Mouse (Mus musculus) heart, embryonic 11.5 days (tissue): ENCODE measurements around the gene Hdac11. TPM values are rescaled to one million over a fixed set of nuclear protein-coding genes. Genes with fewer than 3 reads are reported as not detected.
A peak's percentile ranks its signal among the peaks of the same experiment; 100 is the strongest.
"Not testable (repeated sequence)": the region's sequence is repeated elsewhere in the genome, so short reads cannot be mapped to it uniquely, and the experiment has no call there.

ENCODE experiments used
- ATAC-seq: fragments of 200-750 bp; cut with Nextera tagmentation; replicated peaks from 2 replicates; pipeline ENCODE4 v1.8.0; 2017; ENCODE audit warnings: moderate library complexity; ENCODE audit not compliant: insufficient number of reproducible peaks, low FRiP score, low TSS enrichment
- H3K27ac ChIP-seq: fragments of 300-500 bp; sonication (generic); 2 replicates; pipeline ENCODE4 v1.5.1; 2014; ENCODE audit warnings: mild to moderate bottlenecking, low read depth, low read length
- H3K27me3 ChIP-seq: fragments of 300-500 bp; sonication (generic); 2 replicates; pipeline ENCODE4 v1.6.1; 2014; ENCODE audit warnings: mild to moderate bottlenecking, low read length, mixed read lengths; ENCODE audit not compliant: control insufficient read depth, insufficient read depth
- H3K36me3 ChIP-seq: fragments of 300-500 bp; sonication (generic); 2 replicates; pipeline ENCODE4 v1.6.1; 2014; ENCODE audit warnings: mild to moderate bottlenecking, low read length, moderate library complexity, mixed read lengths; ENCODE audit not compliant: control insufficient read depth, insufficient read depth
- H3K4me1 ChIP-seq: fragments of 300-500 bp; sonication (generic); 2 replicates; pipeline ENCODE4 v1.6.1; 2014; ENCODE audit warnings: low read length; ENCODE audit not compliant: control insufficient read depth, insufficient read depth
- H3K4me2 ChIP-seq: fragments of 300-500 bp; sonication (generic); 2 replicates; pipeline ENCODE4 v1.6.1; 2014; ENCODE audit warnings: mild to moderate bottlenecking, moderate library complexity
- H3K4me3 ChIP-seq: fragments of 300-500 bp; sonication (generic); 2 replicates; pipeline ENCODE4 v1.5.1; 2014; ENCODE audit warnings: low read depth, low read length
- H3K9ac ChIP-seq: fragments of 300-500 bp; sonication (generic); 2 replicates; pipeline ENCODE4 v1.6.1; 2014; ENCODE audit warnings: mild to moderate bottlenecking, low read depth, low read length, moderate library complexity
- H3K9me3 ChIP-seq: fragments of 300-500 bp; sonication (generic); replicated peaks from 2 replicates; pipeline ENCODE4 v1.6.1; 2016; ENCODE audit warnings: low read length; ENCODE audit not compliant: control insufficient read depth
- WGBS: fragments of 180-500 bp; shearing (Covaris S2); extraction: QIAGEN DNeasy Blood & Tissue Kit; methylation state at CpG from one replicate; pipeline ENCODE4 v1.1.7; 2014; ENCODE audit not compliant: insufficient replicate concordance; 5-methylcytosine and 5-hydroxymethylcytosine counted together
- polyA plus RNA-seq: library from polyadenylated mRNA; unstranded; fragments of >200 nt; fragmentation: Nextera tagmentation; extraction: Ambion mirVana; gene quantifications from 2 replicates; pipeline ENCODE4 v1.2.1, GENCODE M21; 2014

The Hdac11 gene
- polyA plus RNA-seq, 1 experiment from 2014 or later: 7.9 TPM

DNA sequence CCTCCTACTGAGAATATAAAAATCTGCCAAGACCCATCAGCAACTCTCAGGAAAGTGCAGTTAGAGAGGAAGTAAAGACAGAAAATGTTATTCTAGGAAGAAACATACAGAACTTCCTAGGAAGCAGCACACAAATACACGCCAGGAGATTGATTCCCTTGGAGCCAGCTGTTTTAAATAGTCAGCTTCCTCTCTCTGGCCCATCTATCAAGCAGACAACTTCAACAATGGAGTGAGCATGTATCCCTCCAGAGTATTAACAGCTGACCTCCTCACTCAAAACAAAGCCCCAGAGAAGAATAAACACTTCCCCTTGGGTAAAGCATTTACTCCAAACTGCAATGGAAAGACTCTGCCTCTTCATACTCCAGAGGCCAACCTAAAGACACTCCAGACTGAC, 41.3 kb upstream of the Hdac11 start:
- H3K4me3 ChIP-seq: no peak overlapping the region
- H3K27me3 ChIP-seq: no peaks in the 10 kb centered on the region
- WGBS: 43% methylated on average over 1 of the region's 1 CpGs
- no peak overlapping the region for H3K9ac ChIP-seq
- no peak for ATAC-seq
- H3K36me3 ChIP-seq: no peaks in the 10 kb centered on the region
- H3K27ac ChIP-seq: no peak overlapping the region
- no peaks in the 10 kb centered on the region for H3K9me3 ChIP-seq
- H3K4me1 ChIP-seq: peaks cover 15% of the 10 kb centered on the region
- H3K4me2 ChIP-seq: peak overlapping the region; percentile 100

GRCm38 (mm10) chr6:91115863-91116243, 40.6 kb upstream of the Hdac11 start:
- peak; percentile 75 for ATAC-seq
- Histone ChIP-seq H3K27ac (peak overlapping the region; percentile 59; the same call in 1 of the 2 replicates), H3K9me3 (no peaks in the 10 kb centered on the region), H3K4me2 (peak overlapping the region; percentile 100), H3K4me3 (peak overlapping the region; percentile 75), H3K4me1 (peaks cover 15% of the 10 kb centered on the region), H3K27me3 (no peaks in the 10 kb centered on the region), H3K36me3 (no peaks in the 10 kb centered on the region), H3K9ac (peak overlapping the region; percentile 80)
- WGBS: 23% methylated on average over 4 of the region's 4 CpGs

GRCm38 (mm10) chr6:91116244-91117145, 40.0 kb upstream of the Hdac11 start, which contains the start of gene Nup210:
Gene Nup210 (minus strand): TSS chr6:91116829.
- peaks cover 15% of the 10 kb centered on the region for H3K4me1 ChIP-seq

DNA sequence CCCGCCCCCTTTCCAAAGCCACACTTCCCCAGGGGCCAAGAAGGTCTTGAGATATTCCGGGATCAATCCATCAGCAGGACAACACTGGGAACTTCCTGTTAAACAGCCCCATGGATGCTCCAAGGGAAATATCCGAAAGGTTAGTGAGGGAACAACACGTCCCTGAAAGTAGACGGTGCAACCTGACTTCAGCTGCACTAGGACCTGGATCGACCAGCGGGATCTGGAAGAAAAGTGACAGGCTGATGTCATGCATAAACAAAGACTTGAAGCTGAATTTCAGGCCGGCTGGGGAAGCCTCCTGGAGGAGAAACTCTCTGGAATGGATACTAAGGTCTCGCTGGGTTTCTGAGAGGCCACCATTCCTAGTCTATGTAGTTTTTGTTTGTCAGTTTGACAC, 39.3 kb upstream of the Hdac11 start:
- no peaks in the 10 kb centered on the region for H3K9me3 ChIP-seq
- H3K27me3 ChIP-seq: no peaks in the 10 kb centered on the region
- H3K27ac ChIP-seq: no peak overlapping the region; the same call in 1 of the 2 replicates
- no peaks in the 10 kb centered on the region for H3K36me3 ChIP-seq
- H3K4me1 ChIP-seq: peaks cover 15% of the 10 kb centered on the region
- peak overlapping the region; percentile 100 for H3K4me2 ChIP-seq
- H3K9ac ChIP-seq: peak overlapping the region; percentile 80
- peak overlapping the region; percentile 75 for H3K4me3 ChIP-seq
- WGBS: 2% methylated on average over 9 of the region's 9 CpGs
- ATAC-seq: peak; percentile 13; the same call in 1 of the 2 replicates

More at GRCm38 (mm10) chr6:91116244-91117145, 40.0 kb upstream of the Hdac11 start, which contains the start of gene Nup210:
- Histone ChIP-seq H3K27ac (peak within 1 kb of the TSS; percentile 59; the same call in 1 of the 2 replicates), H3K9me3 (no peaks in the 10 kb centered on the region), H3K36me3 (no peaks in the 10 kb centered on the region), H3K4me2 (peak within 1 kb of the TSS; percentile 100), H3K9ac (peak within 1 kb of the TSS; percentile 80), H3K4me3 (peak within 1 kb of the TSS; percentile 75), H3K27me3 (no peaks in the 10 kb centered on the region)
- peak; percentile 89 for ATAC-seq
- WGBS: under 1% methylated on average over 84 of the region's 93 CpGs

- H3K4me1 ChIP-seq: peaks cover 15% of the 10 kb centered on the region
- no peaks in the 10 kb centered on the region for H3K9me3 ChIP-seq
- H3K27me3 ChIP-seq: no peaks in the 10 kb centered on the region
- no peak overlapping the region for H3K4me3 ChIP-seq
- no peak for ATAC-seq
- no peak overlapping the region for H3K27ac ChIP-seq
- H3K9ac ChIP-seq: no peak overlapping the region
- no peaks in the 10 kb centered on the region for H3K36me3 ChIP-seq
- no peak overlapping the region for H3K4me2 ChIP-seq
Measured at GRCm38 (mm10) chr6:91118526-91118925, 37.9 kb upstream of the Hdac11 start.

GRCm38 (mm10) chr6:91120206-91120605, 36.3 kb upstream of the Hdac11 start:
- H3K36me3 ChIP-seq: no peaks in the 10 kb centered on the region
- peaks cover 22% of the 10 kb centered on the region for H3K4me1 ChIP-seq
- no peak overlapping the region for H3K9ac ChIP-seq
- H3K27me3 ChIP-seq: no peaks in the 10 kb centered on the region
- no peak overlapping the region for H3K27ac ChIP-seq
- H3K4me3 ChIP-seq: no peak overlapping the region
- no peak for ATAC-seq
- WGBS: 75% methylated on average over 2 of the region's 2 CpGs
- no peak overlapping the region for H3K4me2 ChIP-seq
- H3K9me3 ChIP-seq: no peaks in the 10 kb centered on the region

GRCm38 (mm10) chr6:91121089-91121488, 35.4 kb upstream of the Hdac11 start:
- H3K4me1 ChIP-seq: peaks cover 21% of the 10 kb centered on the region
- H3K27ac ChIP-seq, H3K4me2 ChIP-seq, ATAC-seq, H3K36me3 ChIP-seq, H3K9ac ChIP-seq, H3K27me3 ChIP-seq, H3K4me3 ChIP-seq, H3K9me3 ChIP-seq: not testable (repeated sequence)
- WGBS: 88% methylated on average over 7 of the region's 7 CpGs

DNA sequence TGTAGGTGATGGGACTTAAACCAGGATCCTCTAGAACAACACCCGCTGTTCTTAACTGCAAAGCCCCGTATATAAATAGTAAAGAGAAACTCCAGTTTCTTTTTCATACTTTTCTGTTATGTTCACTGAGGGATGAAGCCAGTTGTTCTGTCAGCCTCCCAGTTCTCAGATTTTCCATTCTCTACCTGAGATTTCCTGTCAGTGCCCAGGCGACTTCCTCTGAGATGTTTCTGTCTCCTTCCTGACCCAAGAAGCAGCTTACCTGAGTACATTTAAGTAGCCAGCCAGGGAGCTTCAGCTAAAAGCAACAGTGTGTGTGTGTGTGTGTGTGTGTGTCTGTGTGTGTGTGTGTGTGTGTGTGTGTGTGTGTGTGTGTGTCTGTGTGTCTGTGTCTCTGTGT, 33.0 kb upstream of the Hdac11 start:
- no peak for ATAC-seq
- WGBS: 80% methylated on average over 3 of the region's 3 CpGs
- H3K9ac ChIP-seq: no peak overlapping the region

More for the DNA sequence above, 33.0 kb upstream of the Hdac11 start:
- Histone ChIP-seq H3K4me2 (no peak overlapping the region), H3K9me3 (no peaks in the 10 kb centered on the region), H3K36me3 (no peaks in the 10 kb centered on the region), H3K4me1 (peaks cover 9% of the 10 kb centered on the region), H3K4me3 (no peak overlapping the region), H3K27me3 (no peaks in the 10 kb centered on the region; the same call in 1 of the 2 replicates), H3K27ac (no peak overlapping the region)
